Mouse (Mus musculus) myocyte (in vitro differentiated cells): ENCODE measurements around the gene Ppp1r16b. TPM values are rescaled to one million over a fixed set of nuclear protein-coding genes. Genes with fewer than 3 reads are reported as not detected.

Source experiments
- H3K27me3 ChIP-seq: one replicate; pipeline ENCODE4 v1.6.1; 2011; ENCODE audit not compliant: control insufficient read depth, insufficient read depth, insufficient read length
- H3K36me3 ChIP-seq: one replicate; pipeline ENCODE4 v1.6.1; 2011; ENCODE audit not compliant: control insufficient read depth, insufficient read depth
- H3K4me2 ChIP-seq: one replicate; pipeline ENCODE4 v1.6.1; 2011; ENCODE audit warnings: low read depth, control low read depth
- H3K4me3 ChIP-seq: one replicate; pipeline ENCODE4 v1.5.1; 2011; ENCODE audit warnings: mild to moderate bottlenecking, control low read depth, moderate library complexity
- H3K79me2 ChIP-seq: one replicate; pipeline ENCODE4 v1.6.1; 2011; ENCODE audit not compliant: control insufficient read depth, insufficient read depth
- H3ac ChIP-seq: one replicate; pipeline ENCODE4 v1.6.1; 2011; ENCODE audit not compliant: control insufficient read depth, insufficient read length
- CEBPB ChIP-seq: IDR thresholded peaks from 2 replicates; pipeline ENCODE4 v1.6.1; 2011; ENCODE audit warnings: mild to moderate bottlenecking, moderate library complexity; ENCODE audit not compliant: poor library complexity, insufficient read depth, severe bottlenecking
- E2F4 ChIP-seq: IDR thresholded peaks from one replicate; pipeline ENCODE4 v1.6.1; 2011; ENCODE audit warnings: mild to moderate bottlenecking, control low read depth, moderate library complexity; ENCODE audit not compliant: insufficient read depth
- MAX ChIP-seq: IDR thresholded peaks from one replicate; pipeline ENCODE4 v1.6.1; 2011; ENCODE audit warnings: low read depth, mild to moderate bottlenecking, control low read depth
- MYOD1 ChIP-seq, 3 experiments: IDR thresholded peaks; one replicate each; pipeline ENCODE4 v1.6.1; 2011; ENCODE audit warnings: control low read depth in 2 of 3, low read depth in 2 of 3, mild to moderate bottlenecking in 2 of 3, moderate library complexity in 1 of 3; ENCODE audit not compliant: insufficient read length in 2 of 3, control insufficient read depth in 1 of 3
- MYOG ChIP-seq, 3 experiments: IDR thresholded peaks; one replicate each; pipeline ENCODE4 v1.6.1; 2011; ENCODE audit warnings: control low read depth in 2 of 3, low read depth in 2 of 3, mild to moderate bottlenecking in 2 of 3; ENCODE audit not compliant: insufficient read length in 2 of 3, control insufficient read depth in 1 of 3, insufficient read depth in 1 of 3
- POLR2A ChIP-seq: IDR thresholded peaks from one replicate; pipeline ENCODE4 v1.6.1; 2011; ENCODE audit warnings: low read depth, mild to moderate bottlenecking, control low read depth, moderate library complexity; ENCODE audit not compliant: insufficient read length
- POLR2AphosphoS2 ChIP-seq: IDR thresholded peaks from one replicate; pipeline ENCODE4 v1.6.1; 2011; ENCODE audit warnings: low read depth, control low read depth; ENCODE audit not compliant: insufficient read length
- REST ChIP-seq: IDR thresholded peaks from one replicate; pipeline ENCODE4 v1.6.1; 2011; ENCODE audit warnings: mild to moderate bottlenecking, control low read depth, moderate library complexity; ENCODE audit not compliant: insufficient read depth, insufficient read length
- SRF ChIP-seq: IDR thresholded peaks from one replicate; pipeline ENCODE4 v1.6.1; 2011; ENCODE audit warnings: low read depth; ENCODE audit not compliant: control insufficient read depth, insufficient read length
- TCF12 ChIP-seq: IDR thresholded peaks from one replicate; pipeline ENCODE4 v1.6.1; 2011; ENCODE audit warnings: mild to moderate bottlenecking, control low read depth; ENCODE audit not compliant: poor library complexity, insufficient read depth, severe bottlenecking
- TCF3 ChIP-seq: IDR thresholded peaks from one replicate; pipeline ENCODE4 v1.6.1; 2011; ENCODE audit warnings: low read depth, control low read depth; ENCODE audit not compliant: insufficient read length
- USF1 ChIP-seq: IDR thresholded peaks from one replicate; pipeline ENCODE4 v1.6.1; 2011; ENCODE audit warnings: low read depth, mild to moderate bottlenecking, control low read depth, moderate library complexity
- polyA plus RNA-seq: library from polyadenylated mRNA; unstranded; fragments of >200 nt; fragmentation: generic; extraction: Trizol; gene quantifications from one replicate; pipeline ENCODE4 v1.2.1, GENCODE M21; 2012; ENCODE audit warnings: missing spikeins

The Ppp1r16b gene
- polyA plus RNA-seq, 1 experiment: 0.05 TPM

DNA sequence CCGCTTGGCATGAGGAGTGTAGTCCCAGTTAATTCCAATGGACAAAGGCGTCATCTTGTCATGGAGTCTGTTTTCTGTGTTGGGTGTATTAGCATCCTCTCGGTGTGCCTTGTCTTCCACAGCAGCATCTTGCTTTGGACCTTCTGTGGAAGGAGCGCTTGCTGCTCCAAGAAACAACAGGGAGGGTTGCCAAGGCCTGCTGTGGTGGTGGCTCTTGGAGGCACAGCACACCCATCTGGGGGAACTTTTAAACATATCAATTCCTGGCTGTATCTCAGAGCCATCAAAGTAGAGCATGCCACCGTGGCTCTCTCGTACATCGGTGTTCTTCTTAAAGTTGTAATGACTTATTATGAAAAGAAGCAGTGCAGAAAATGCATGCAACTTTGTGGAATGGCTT, 13.9 kb downstream of the Ppp1r16b start:
- TF ChIP-seq USF1 (no peak), TCF3 (no peak), SRF (no peak)
- peaks cover 46% of the 10 kb centered on the region for H3K27me3 ChIP-seq

DNA sequence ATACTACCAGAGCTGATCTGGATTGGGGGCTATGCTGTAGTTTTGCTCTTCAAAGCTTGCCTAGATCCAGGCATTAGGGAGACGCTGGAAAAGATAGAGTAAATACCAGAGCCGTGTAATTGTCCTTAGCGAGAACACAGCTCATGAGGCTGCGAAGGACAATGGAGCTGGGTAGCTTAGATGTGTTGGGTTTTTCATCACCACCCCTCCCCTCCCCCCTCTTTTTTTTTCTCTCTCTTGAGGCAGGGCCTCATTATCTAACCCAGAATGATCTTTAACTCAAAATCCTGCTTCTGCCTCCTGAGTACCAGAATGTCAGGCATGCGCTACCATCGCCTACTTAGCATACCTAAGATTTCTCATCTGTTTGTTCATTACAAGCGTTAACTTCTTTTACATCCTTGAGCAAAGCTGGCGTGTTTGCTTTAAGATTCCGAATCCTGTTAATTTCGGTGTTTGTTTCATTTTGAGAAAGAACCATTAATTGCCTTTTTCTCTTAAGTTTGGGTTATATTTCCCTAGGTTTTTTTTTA, 15.2 kb downstream of the Ppp1r16b start:
- TF ChIP-seq MYOG (IDR thresholded peaks at IDR 0.05; ENCODE audit: control insufficient read depth in 1 of 3, insufficient read depth in 1 of 3, insufficient read length in 2 of 3, low read depth in 2 of 3) (no peak), REST (no peak), POLR2AphosphoS2 (no peak), MYOD1 (IDR thresholded peaks at IDR 0.05; ENCODE audit: control insufficient read depth in 1 of 3, insufficient read length in 2 of 3, low read depth in 2 of 3) (no peak)
- H3K4me2 ChIP-seq: no peak overlapping the region
- no peaks in the 10 kb centered on the region for H3K79me2 ChIP-seq
- H3K27me3 ChIP-seq: peaks cover 34% of the 10 kb centered on the region
- H3K36me3 ChIP-seq: no peaks in the 10 kb centered on the region
- H3K4me3 ChIP-seq: no peak overlapping the region
- no peak overlapping the region for H3ac ChIP-seq

More for the DNA sequence above, 13.9 kb downstream of the Ppp1r16b start:
- H3K4me3 ChIP-seq: no peak overlapping the region
- H3ac ChIP-seq: no peak overlapping the region
- H3K36me3 ChIP-seq: no peaks in the 10 kb centered on the region
- no peak overlapping the region for H3K4me2 ChIP-seq
- H3K79me2 ChIP-seq: no peaks in the 10 kb centered on the region

- Histone ChIP-seq H3ac (no peak overlapping the region), H3K27me3 (peaks cover 29% of the 10 kb centered on the region), H3K4me3 (no peak overlapping the region), H3K79me2 (no peaks in the 10 kb centered on the region), H3K4me2 (no peak overlapping the region), H3K36me3 (no peaks in the 10 kb centered on the region)
- TF ChIP-seq E2F4 (no peak), CEBPB (no peak), MAX (no peak), MYOG (IDR thresholded peaks at IDR 0.05; ENCODE audit: control insufficient read depth in 1 of 3, insufficient read depth in 1 of 3, insufficient read length in 2 of 3, low read depth in 2 of 3) (no peak), SRF (no peak), POLR2AphosphoS2 (no peak), TCF12 (no peak), MYOD1 (IDR thresholded peaks at IDR 0.05; ENCODE audit: control insufficient read depth in 1 of 3, insufficient read length in 2 of 3, low read depth in 2 of 3) (no peak), REST (no peak)
These were observed 16.5 kb downstream of the Ppp1r16b start for GRCm38 (mm10) chr2:158681714-158682113.

DNA sequence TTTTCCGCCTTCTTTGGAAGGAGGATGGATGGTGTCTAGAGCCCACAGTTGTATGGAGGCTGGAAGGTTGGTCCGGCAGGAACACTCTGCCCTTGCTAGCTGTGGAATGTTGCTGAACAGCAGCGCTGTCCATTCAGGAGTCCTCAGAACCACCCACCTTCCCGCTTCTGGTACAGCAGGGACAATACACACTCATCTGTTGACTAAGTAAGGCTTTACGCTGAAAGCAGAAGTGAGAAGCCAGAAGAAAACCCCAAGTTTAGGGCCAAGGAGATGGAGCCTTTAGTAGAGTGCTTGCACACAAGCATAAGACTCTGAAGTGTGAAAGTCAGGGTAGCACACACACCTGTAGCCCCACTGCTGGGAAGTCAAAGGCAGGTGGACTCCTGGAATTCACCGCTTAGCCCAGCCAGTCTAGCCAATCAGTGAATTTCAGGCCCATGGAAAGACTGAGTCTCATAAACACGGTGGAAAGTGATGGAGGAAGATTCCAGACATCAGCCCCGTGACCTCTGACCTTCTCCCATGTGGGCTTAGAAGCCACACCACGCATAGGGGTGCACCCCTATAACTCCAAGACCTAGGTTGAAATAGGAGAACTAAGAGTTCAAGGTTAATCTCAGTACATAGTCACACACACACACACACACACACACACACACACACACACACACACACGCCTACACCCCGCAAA, 17.3 kb downstream of the Ppp1r16b start:
- Histone ChIP-seq H3K27me3 (peaks cover 29% of the 10 kb centered on the region), H3K36me3 (no peaks in the 10 kb centered on the region), H3ac (no peak overlapping the region), H3K79me2 (no peaks in the 10 kb centered on the region), H3K4me2 (no peak overlapping the region), H3K4me3 (no peak overlapping the region)
- no peak for TF ChIP-seq TCF3
- TF ChIP-seq TCF12: no peak

- H3K4me3 ChIP-seq: no peak overlapping the region
- no peak overlapping the region for H3ac ChIP-seq
- H3K4me2 ChIP-seq: no peak overlapping the region
- H3K36me3 ChIP-seq: no peaks in the 10 kb centered on the region
- TF ChIP-seq CEBPB (no peak), TCF12 (no peak), SRF (no peak), USF1 (no peak), POLR2A (no peak), TCF3 (no peak), REST (no peak), MAX (no peak), MYOG (IDR thresholded peaks at IDR 0.05; ENCODE audit: control insufficient read depth in 1 of 3, insufficient read depth in 1 of 3, insufficient read length in 2 of 3, low read depth in 2 of 3) (no peak), E2F4 (no peak), MYOD1 (IDR thresholded peaks at IDR 0.05; ENCODE audit: control insufficient read depth in 1 of 3, insufficient read length in 2 of 3, low read depth in 2 of 3) (no peak), POLR2AphosphoS2 (no peak)
- no peaks in the 10 kb centered on the region for H3K79me2 ChIP-seq
- peaks cover 29% of the 10 kb centered on the region for H3K27me3 ChIP-seq
These were observed 17.8 kb downstream of the Ppp1r16b start for GRCm38 (mm10) chr2:158683038-158683413.
